Mouse (Mus musculus) limb, embryonic 11.5 days (tissue): Measurements from ENCODE around the gene Lcp2. TPM values are rescaled to one million over a fixed set of nuclear protein-coding genes. Genes with fewer than 3 reads are reported as not detected.

Experiments
- ATAC-seq: fragments of 200-750 bp; cut with Nextera tagmentation; 2 replicates; pipeline ENCODE4 v1.8.0; 2017; ENCODE audit warnings: low read depth; ENCODE audit not compliant: insufficient number of reproducible peaks, low FRiP score, low TSS enrichment
- DNase-seq: peaks from one replicate; pipeline ENCODE4 v3.0.0-alpha.2; 2015; ENCODE audit warnings: low spot score
- H3K27ac ChIP-seq: fragments of 300-500 bp; sonication (generic); replicated peaks from 2 replicates; pipeline ENCODE4 v1.5.1; 2014; ENCODE audit warnings: low read depth, mild to moderate bottlenecking, low read length
- H3K27me3 ChIP-seq: fragments of 300-500 bp; sonication (generic); 2 replicates; pipeline ENCODE4 v1.6.1; 2014; ENCODE audit warnings: mild to moderate bottlenecking, low read length, mixed read lengths; ENCODE audit not compliant: control insufficient read depth, insufficient read depth
- H3K36me3 ChIP-seq: fragments of 300-500 bp; sonication (generic); 2 replicates; pipeline ENCODE4 v1.6.1; 2014; ENCODE audit warnings: mild to moderate bottlenecking, low read length, moderate library complexity, mixed read lengths; ENCODE audit not compliant: control insufficient read depth, insufficient read depth
- H3K4me1 ChIP-seq: fragments of 300-500 bp; sonication (generic); 2 replicates; pipeline ENCODE4 v1.6.1; 2014; ENCODE audit warnings: low read length, mixed read lengths; ENCODE audit not compliant: control insufficient read depth, insufficient read depth
- H3K4me2 ChIP-seq: fragments of 300-500 bp; sonication (generic); 2 replicates; pipeline ENCODE4 v1.6.1; 2014; ENCODE audit warnings: low read depth, mild to moderate bottlenecking, moderate library complexity; ENCODE audit not compliant: severe bottlenecking
- H3K4me3 ChIP-seq: fragments of 300-500 bp; sonication (generic); 2 replicates; pipeline ENCODE4 v1.5.1; 2014; ENCODE audit warnings: low read depth, low read length
- H3K9ac ChIP-seq: fragments of 300-500 bp; sonication (generic); 2 replicates; pipeline ENCODE4 v1.6.1; 2014; ENCODE audit warnings: mild to moderate bottlenecking, low read length
- H3K9me3 ChIP-seq: fragments of 300-500 bp; sonication (generic); 2 replicates; pipeline ENCODE4 v1.6.1; 2016; ENCODE audit warnings: low read length; ENCODE audit not compliant: control insufficient read depth
- WGBS: fragments of 180-500 bp; shearing (Covaris S2); extraction: QIAGEN DNeasy Blood & Tissue Kit; methylation state at CpG from one replicate; pipeline ENCODE4 v1.1.7; 2014; 5-methylcytosine and 5-hydroxymethylcytosine counted together
- polyA plus RNA-seq: library from polyadenylated mRNA; unstranded; fragments of >200 nt; fragmentation: Nextera tagmentation; extraction: Ambion mirVana; gene quantifications from 2 replicates; pipeline ENCODE4 v1.2.1, GENCODE M21; 2014

Lcp2 gene
- polyA plus RNA-seq, 1 experiment from 2014 or later = 1.7 TPM

- H3K9me3 ChIP-seq = no peaks in the 10 kb centered on the region
- no peak for ATAC-seq
- DNase-seq = no peak
- no peaks in the 10 kb centered on the region for H3K4me1 ChIP-seq
- H3K27ac ChIP-seq = no peak overlapping the region
- no peak overlapping the region for H3K4me2 ChIP-seq
- WGBS = 76% methylated on average over 2 of the region's 2 CpGs
- no peak overlapping the region for H3K4me3 ChIP-seq
- H3K9ac ChIP-seq = no peak overlapping the region
- H3K36me3 ChIP-seq = no peaks in the 10 kb centered on the region
- H3K27me3 ChIP-seq = no peaks in the 10 kb centered on the region
These were observed 3.9 kb downstream of the Lcp2 start for GRCm38 (mm10) chr11:34050643-34051042.

- Histone ChIP-seq H3K4me3 (no peak overlapping the region), H3K36me3 (no peaks in the 10 kb centered on the region), H3K27me3 (no peaks in the 10 kb centered on the region), H3K27ac (no peak overlapping the region), H3K4me1 (no peaks in the 10 kb centered on the region), H3K4me2 (no peak overlapping the region), H3K9ac (no peak overlapping the region), H3K9me3 (no peaks in the 10 kb centered on the region)
- 84% methylated on average over 6 of the region's 6 CpGs for WGBS
- ATAC-seq (no peak), DNase-seq (no peak)
These were observed 6.5 kb downstream of the Lcp2 start for GRCm38 (mm10) chr11:34053031-34053818.

GRCm38 (mm10) chr11:34054031-34054727, 7.5 kb downstream of the Lcp2 start:
- Histone ChIP-seq H3K9me3 (no peaks in the 10 kb centered on the region), H3K4me3 (no peak overlapping the region), H3K9ac (no peak overlapping the region), H3K27me3 (no peaks in the 10 kb centered on the region), H3K27ac (no peak overlapping the region), H3K4me2 (no peak overlapping the region), H3K36me3 (no peaks in the 10 kb centered on the region), H3K4me1 (no peaks in the 10 kb centered on the region)
- ATAC-seq (no peak), DNase-seq (no peak)
- WGBS = 86% methylated on average over 7 of the region's 7 CpGs

- Histone ChIP-seq H3K9me3 (no peaks in the 10 kb centered on the region), H3K27ac (no peak overlapping the region), H3K4me3 (no peak overlapping the region), H3K27me3 (no peaks in the 10 kb centered on the region), H3K9ac (no peak overlapping the region), H3K4me2 (no peak overlapping the region), H3K4me1 (no peaks in the 10 kb centered on the region), H3K36me3 (no peaks in the 10 kb centered on the region)
- 100% methylated on average over 1 of the region's 1 CpGs for WGBS
- no peak for DNase-seq
- no peak for ATAC-seq
These were observed 10.0 kb downstream of the Lcp2 start for GRCm38 (mm10) chr11:34056715-34057114.

- Histone ChIP-seq H3K36me3 (no peaks in the 10 kb centered on the region), H3K9ac (no peak overlapping the region), H3K9me3 (no peaks in the 10 kb centered on the region), H3K4me3 (no peak overlapping the region), H3K4me2 (no peak overlapping the region), H3K4me1 (no peaks in the 10 kb centered on the region), H3K27me3 (no peaks in the 10 kb centered on the region), H3K27ac (no peak overlapping the region)
- DNase-seq (no peak), ATAC-seq (no peak)
These were observed 11.6 kb downstream of the Lcp2 start for GRCm38 (mm10) chr11:34058332-34058731.

GRCm38 (mm10) chr11:34058960-34059359, 12.2 kb downstream of the Lcp2 start:
- Histone ChIP-seq H3K9ac (no peak overlapping the region), H3K9me3 (no peaks in the 10 kb centered on the region), H3K4me2 (no peak overlapping the region), H3K36me3 (no peaks in the 10 kb centered on the region), H3K27ac (no peak overlapping the region), H3K27me3 (no peaks in the 10 kb centered on the region), H3K4me1 (peaks cover 2% of the 10 kb centered on the region; the same call in 1 of the 2 replicates), H3K4me3 (no peak overlapping the region)
- ATAC-seq = no peak
- 91% methylated on average over 6 of the region's 6 CpGs for WGBS
- no peak for DNase-seq

GRCm38 (mm10) chr11:34061740-34062139, 15.0 kb downstream of the Lcp2 start:
- no peak for DNase-seq

GRCm38 (mm10) chr11:34063257-34063656, 16.5 kb downstream of the Lcp2 start:
- H3K36me3 ChIP-seq = no peaks in the 10 kb centered on the region
- no peak overlapping the region for H3K4me2 ChIP-seq
- no peak overlapping the region for H3K9ac ChIP-seq
- no peak for DNase-seq
- peaks cover 3% of the 10 kb centered on the region; the same call in 1 of the 2 replicates for H3K4me1 ChIP-seq
- no peak for ATAC-seq
- no peak overlapping the region for H3K27ac ChIP-seq
- 56% methylated on average over 2 of the region's 2 CpGs for WGBS
- no peaks in the 10 kb centered on the region for H3K27me3 ChIP-seq
- no peak overlapping the region for H3K4me3 ChIP-seq
- no peaks in the 10 kb centered on the region for H3K9me3 ChIP-seq

More at GRCm38 (mm10) chr11:34061740-34062139, 15.0 kb downstream of the Lcp2 start:
- Histone ChIP-seq H3K36me3 (no peaks in the 10 kb centered on the region), H3K4me2 (no peak overlapping the region), H3K9me3 (no peaks in the 10 kb centered on the region), H3K27me3 (no peaks in the 10 kb centered on the region), H3K9ac (no peak overlapping the region), H3K4me3 (no peak overlapping the region), H3K27ac (no peak overlapping the region), H3K4me1 (peaks cover 3% of the 10 kb centered on the region; the same call in 1 of the 2 replicates)
- ATAC-seq = no peak
- 45% methylated on average over 6 of the region's 6 CpGs for WGBS
